8 mouse cellular contexts compared by ENCODE assay signal in genomic region chr5:125179735-125180629, GRCm38 (mm10). TPM values are rescaled to one million over a fixed set of nuclear protein-coding genes. Genes with fewer than 3 reads are reported as not detected.
A peak's percentile ranks its signal among the peaks of the same experiment; 100 is the strongest.
DNase-seq lines count a peak whose midpoint lies in the region; ATAC-seq and TF ChIP-seq lines count a peak whose summit lies in the region.

No protein-coding gene starts in this region.

- WGBS in forebrain, embryonic 11.5 days, result 4% methylated on average over 23 of the region's 25 CpGs
- WGBS in hindbrain, postnatal 0 days, result 7% methylated on average over 20 of the region's 25 CpGs
- WGBS in liver, embryonic 12.5 days (ENCODE audit: insufficient replicate concordance), result 3% methylated on average over 19 of the region's 25 CpGs

- H3K4me1 ChIP-seq in erythroblast, embryonic 14.5 days (ENCODE audit: control insufficient read depth), result peaks cover 34% of the 10 kb centered on the region
- peaks cover 32% of the 10 kb centered on the region for H3K4me1 ChIP-seq in forebrain, embryonic 11.5 days (replicated peaks; ENCODE audit: control insufficient read depth, insufficient read depth, low read length)
- peaks cover 21% of the 10 kb centered on the region for H3K4me1 ChIP-seq in hindbrain, postnatal 0 days (ENCODE audit: insufficient read depth, low read length)
- peaks cover 59% of the 10 kb centered on the region for H3K4me1 ChIP-seq in liver, embryonic 12.5 days

- H3ac ChIP-seq in myocyte (ENCODE audit: control insufficient read depth, insufficient read length), result no peak overlapping the region

- no peak for TF ChIP-seq POLR2A in myocyte (IDR thresholded peaks at IDR 0.05; ENCODE audit: insufficient read length, low read depth)

- H3K9ac ChIP-seq in forebrain, embryonic 11.5 days (ENCODE audit: low read length), result peak overlapping the region; percentile 43
- peak overlapping the region; percentile 92 for H3K9ac ChIP-seq in hindbrain, postnatal 0 days (replicated peaks; ENCODE audit: low read length)
- peak overlapping the region; percentile 42; the same call in 1 of the 2 replicates for H3K9ac ChIP-seq in liver, embryonic 12.5 days

- H3K4me3 ChIP-seq in erythroblast, embryonic 14.5 days (replicated peaks), result peak overlapping the region; percentile 72
- H3K4me3 ChIP-seq in forebrain, embryonic 11.5 days (ENCODE audit: low read depth, low read length), result peak overlapping the region; percentile 93
- peak overlapping the region; percentile 90 for H3K4me3 ChIP-seq in hindbrain, postnatal 0 days (ENCODE audit: low read length)
- peak overlapping the region; percentile 81 for H3K4me3 ChIP-seq in liver, embryonic 12.5 days
- peak overlapping the region; percentile 82 for H3K4me3 ChIP-seq in myocyte

- no peak for TF ChIP-seq CTCF in hindbrain, postnatal 0 days (IDR thresholded peaks at IDR 0.05; ENCODE audit: low read depth)

- peaks cover 29% of the 10 kb centered on the region for H3K27me3 ChIP-seq in erythroblast, embryonic 14.5 days (ENCODE audit: control insufficient read depth)
- H3K27me3 ChIP-seq in forebrain, embryonic 11.5 days (ENCODE audit: control insufficient read depth, insufficient read depth, low read length), result no peaks in the 10 kb centered on the region; the same call in 1 of the 2 replicates
- no peaks in the 10 kb centered on the region for H3K27me3 ChIP-seq in hindbrain, postnatal 0 days (ENCODE audit: insufficient read depth, low read length)
- H3K27me3 ChIP-seq in liver, embryonic 12.5 days (replicated peaks), result peaks cover 35% of the 10 kb centered on the region
- H3K27me3 ChIP-seq in myocyte (ENCODE audit: control insufficient read depth, insufficient read depth, insufficient read length), result no peaks in the 10 kb centered on the region

- no peaks in the 10 kb centered on the region for H3K36me3 ChIP-seq in erythroblast, embryonic 14.5 days (ENCODE audit: control insufficient read depth)
- no peaks in the 10 kb centered on the region for H3K36me3 ChIP-seq in forebrain, embryonic 11.5 days (ENCODE audit: control insufficient read depth, insufficient read depth, low read length)
- no peaks in the 10 kb centered on the region for H3K36me3 ChIP-seq in hindbrain, postnatal 0 days (ENCODE audit: insufficient read depth, low read length)
- H3K36me3 ChIP-seq in liver, embryonic 12.5 days, result no peaks in the 10 kb centered on the region
- no peaks in the 10 kb centered on the region for H3K36me3 ChIP-seq in myocyte (ENCODE audit: control insufficient read depth, insufficient read depth)

- peak overlapping the region; percentile 43; the same call in 1 of the 2 replicates for H3K27ac ChIP-seq in forebrain, embryonic 11.5 days (ENCODE audit: low read depth, low read length)
- peak overlapping the region; percentile 94 for H3K27ac ChIP-seq in hindbrain, postnatal 0 days
- peak overlapping the region; percentile 64 for H3K27ac ChIP-seq in liver, embryonic 12.5 days

- peaks cover 31% of the 10 kb centered on the region for H3K79me2 ChIP-seq in myocyte (ENCODE audit: control insufficient read depth, insufficient read depth)

- H3K4me2 ChIP-seq in forebrain, embryonic 11.5 days (ENCODE audit: low read depth, low read length, severe bottlenecking), result peak overlapping the region; percentile 98
- H3K4me2 ChIP-seq in hindbrain, postnatal 0 days (ENCODE audit: low read depth, low read length), result peak overlapping the region; percentile 74
- peak overlapping the region; percentile 98 for H3K4me2 ChIP-seq in liver, embryonic 12.5 days
- peak overlapping the region; percentile 82 for H3K4me2 ChIP-seq in myocyte (ENCODE audit: low read depth)

- ATAC-seq in erythroblast, adult 5-6 weeks (replicated peaks; ENCODE audit: low FRiP score, poor library complexity, severe bottlenecking), result no peak
- ATAC-seq in forebrain, embryonic 11.5 days (replicated peaks; ENCODE audit: low FRiP score), result peak; percentile 40
- 0 out of 2 replicates have a peak, but pooled peaks have one; percentile 45 for ATAC-seq in hindbrain, postnatal 0 days
- ATAC-seq in liver, embryonic 12.5 days, result peak; percentile 30; the same call in 1 of the 2 replicates

- H3K9me3 ChIP-seq in erythroblast, embryonic 14.5 days (ENCODE audit: control insufficient read depth, low read length), result no peaks in the 10 kb centered on the region
- no peaks in the 10 kb centered on the region for H3K9me3 ChIP-seq in forebrain, embryonic 11.5 days (ENCODE audit: control insufficient read depth, low read length)
- H3K9me3 ChIP-seq in hindbrain, postnatal 0 days (ENCODE audit: low read length), result no peaks in the 10 kb centered on the region
- H3K9me3 ChIP-seq in liver, embryonic 12.5 days (replicated peaks), result no peaks in the 10 kb centered on the region

- peak; percentile 24 to 40 for DNase-seq in CD8-positive naive resting alpha-beta T cell, adult 2 months (ENCODE audit: low read depth in 2 of 2, low spot score in 2 of 2)
- no peak for DNase-seq in forebrain, embryonic 11.5 days (ENCODE audit: low spot score)
- no peak for DNase-seq in hindbrain, postnatal 0 days (ENCODE audit: low spot score)
- peak; percentile 60 for DNase-seq in thymus, postnatal 4 days

TF ChIP-seq in myocyte, 11 proteins besides CTCF, POLR2A, EP300 and RAD21:
- TF ChIP-seq MYOG (IDR thresholded peaks at IDR 0.05; ENCODE audit: control insufficient read depth in 1 of 3, insufficient read depth in 1 of 3, insufficient read length in 2 of 3, low read depth in 2 of 3) (no peak), E2F4 (IDR thresholded peaks at IDR 0.05; ENCODE audit: insufficient read depth) (no peak), MAX (IDR thresholded peaks at IDR 0.05; ENCODE audit: low read depth) (no peak), USF1 (IDR thresholded peaks at IDR 0.05; ENCODE audit: low read depth) (no peak), REST (IDR thresholded peaks at IDR 0.05; ENCODE audit: insufficient read depth, insufficient read length) (no peak), CEBPB (IDR thresholded peaks at IDR 0.05; ENCODE audit: insufficient read depth, poor library complexity, severe bottlenecking) (no peak), TCF12 (IDR thresholded peaks at IDR 0.05; ENCODE audit: insufficient read depth, poor library complexity, severe bottlenecking) (no peak), MYOD1 (IDR thresholded peaks at IDR 0.05; ENCODE audit: control insufficient read depth in 1 of 3, insufficient read length in 2 of 3, low read depth in 2 of 3) (no peak), SRF (IDR thresholded peaks at IDR 0.05; ENCODE audit: control insufficient read depth, insufficient read length, low read depth) (no peak), POLR2AphosphoS2 (IDR thresholded peaks at IDR 0.05; ENCODE audit: insufficient read length, low read depth) (no peak), TCF3 (IDR thresholded peaks at IDR 0.05; ENCODE audit: insufficient read length, low read depth) (no peak)
TF ChIP-seq in myocyte: peak in this region for 0.

RNA-seq across cellular contexts. Expression of gene Ncor2, which starts 1.0 kb away (rescaled TPM):
- polyA plus RNA-seq in erythroblast, embryonic 14.5 days (2012), result 6.4 and 7.2 TPM in 2 replicates
- 15.8 and 18.2 TPM in 2 replicates for total RNA-seq in erythroblast, adult 5-6 weeks (2015; ENCODE audit: low replicate concordance)
- 6.0 and 8.0 TPM in 2 replicates for total RNA-seq in erythroblast, adult 5-6 weeks (2017; ENCODE audit: low replicate concordance)
- 27.3 and 29.5 TPM in 2 replicates for polyA plus RNA-seq in forebrain, embryonic 11.5 days (2014; fragmentation: Nextera tagmentation; extraction: Ambion mirVana)
- total RNA-seq in hindbrain, postnatal 0 days (2014; rRNA removed), result 35.4 and 37.5 TPM in 2 replicates
- polyA plus RNA-seq in hindbrain, postnatal 0 days (2015; fragmentation: Nextera tagmentation; extraction: Ambion mirVana), result 20.9 and 22.7 TPM in 2 replicates
- 9.7 and 10.0 TPM in 2 replicates for polyA plus RNA-seq in liver, embryonic 12.5 days (2016; fragmentation: Nextera tagmentation; extraction: Ambion mirVana)
- 127 TPM for polyA plus RNA-seq in myocyte (2012; fragmentation: generic; extraction: Trizol)

Comparison
In these comparisons a context has a peak if more than half of its experiments do, and no peak if none do; other contexts are left out.
1. DNase-seq: peak in CD8-positive naive resting alpha-beta T cell, adult 2 months (2 of 2) and thymus, postnatal 4 days (single experiment); none in forebrain, embryonic 11.5 days (single experiment) and hindbrain, postnatal 0 days (single experiment).
2. H3K27ac ChIP-seq: peak in every context shown above with its lines; median percentile 94 in hindbrain, postnatal 0 days; 64 in liver, embryonic 12.5 days; 43 in forebrain, embryonic 11.5 days.
3. H3K9ac ChIP-seq: peak in every context shown above with its lines; median percentile 92 in hindbrain, postnatal 0 days; 43 in forebrain, embryonic 11.5 days; 42 in liver, embryonic 12.5 days.
4. Peak in every context shown above with its lines, with median percentiles within 50 percentile points of each other: H3K4me3 ChIP-seq and H3K4me2 ChIP-seq.